Mouse (Mus musculus) thymus, postnatal 25 days (tissue): ENCODE measurements at regions not wholly inside any gene's neighbourhood (a gene's known extent, or its start where the extent isn't known, plus 50 kb on each side); places are given as distances from the start of the nearest gene placed in this dataset.
A peak's percentile ranks its signal among the peaks of the same experiment; 100 is the strongest.

Experiments used
- DNase-seq: peaks from one replicate; pipeline ENCODE4 v3.0.0; 2022

GRCm38 (mm10) chr9:118327904-118328303, 150.1 kb upstream of the Eomes start:
- no peak for DNase-seq

DNA sequence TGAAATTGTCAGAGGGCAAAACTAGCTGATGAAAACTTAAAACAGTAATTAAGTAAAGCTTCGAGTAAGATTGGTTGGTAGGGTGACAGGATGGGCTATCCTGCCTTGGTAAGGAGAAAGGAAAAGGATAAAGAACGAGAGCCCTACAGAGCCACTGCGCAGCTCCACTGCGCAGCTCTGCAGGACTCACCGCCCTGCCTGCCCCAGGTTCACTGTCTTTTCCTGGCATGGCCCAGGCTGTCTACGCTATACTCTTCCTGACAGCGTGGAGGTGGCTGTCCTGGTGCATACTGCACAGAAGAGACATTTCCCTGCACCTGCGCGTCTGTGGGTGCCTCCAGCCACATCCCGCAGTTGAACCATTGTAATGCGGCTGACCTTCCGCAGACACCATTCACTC, 136.6 kb upstream of the Eomes start:
- DNase-seq: no peak

- no peak for DNase-seq
Measured at GRCm38 (mm10) chr9:118354911-118355310, 123.1 kb upstream of the Eomes start.

DNA sequence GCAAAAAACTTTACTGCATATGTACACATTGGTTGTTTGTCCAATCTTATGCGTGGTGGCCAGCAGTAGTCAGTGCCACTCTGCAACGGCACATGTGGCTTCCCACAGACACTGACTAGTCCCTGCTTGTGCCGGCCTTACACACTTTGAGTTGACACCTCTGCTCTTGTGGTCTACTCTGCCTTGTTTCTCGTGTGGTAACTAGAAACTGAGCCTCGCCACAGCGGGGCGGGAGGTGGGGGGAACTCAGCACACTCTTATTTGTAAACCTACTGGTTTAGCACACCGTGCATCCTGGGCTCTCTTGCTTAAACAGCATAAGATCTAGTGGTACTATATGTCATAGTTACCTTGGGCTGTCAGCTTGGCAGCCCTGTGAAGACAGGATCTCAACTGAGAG, 120.6 kb upstream of the Eomes start:
- no peak for DNase-seq

GRCm38 (mm10) chr9:118363929-118364328, 114.1 kb upstream of the Eomes start:
- DNase-seq: no peak

GRCm38 (mm10) chr9:118365431-118365830, 112.6 kb upstream of the Eomes start:
- no peak for DNase-seq

GRCm38 (mm10) chr9:118367314-118367713, 110.7 kb upstream of the Eomes start:
- no peak for DNase-seq

DNA sequence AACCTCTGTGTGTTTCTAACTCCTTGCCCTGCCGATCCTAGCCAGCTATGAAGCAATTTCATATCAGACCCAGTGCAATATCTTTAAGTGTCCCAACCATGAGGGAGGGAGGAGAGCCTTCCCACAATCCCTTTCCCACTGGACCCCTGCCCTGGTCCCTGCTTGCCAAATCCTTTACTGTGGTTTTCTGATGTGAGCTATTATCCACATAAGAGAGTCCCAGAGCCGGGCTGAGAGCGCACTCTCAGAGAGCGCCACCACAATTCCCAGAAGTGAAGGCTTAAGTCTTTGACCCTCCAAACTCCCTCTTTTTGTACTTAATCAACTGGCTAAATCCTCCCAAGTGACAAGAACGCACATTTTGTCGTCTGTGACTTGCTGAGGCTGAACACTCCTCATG, 107.4 kb upstream of the Eomes start:
- no peak for DNase-seq

GRCm38 (mm10) chr9:118374680-118375079, 103.3 kb upstream of the Eomes start:
- no peak for DNase-seq

DNA sequence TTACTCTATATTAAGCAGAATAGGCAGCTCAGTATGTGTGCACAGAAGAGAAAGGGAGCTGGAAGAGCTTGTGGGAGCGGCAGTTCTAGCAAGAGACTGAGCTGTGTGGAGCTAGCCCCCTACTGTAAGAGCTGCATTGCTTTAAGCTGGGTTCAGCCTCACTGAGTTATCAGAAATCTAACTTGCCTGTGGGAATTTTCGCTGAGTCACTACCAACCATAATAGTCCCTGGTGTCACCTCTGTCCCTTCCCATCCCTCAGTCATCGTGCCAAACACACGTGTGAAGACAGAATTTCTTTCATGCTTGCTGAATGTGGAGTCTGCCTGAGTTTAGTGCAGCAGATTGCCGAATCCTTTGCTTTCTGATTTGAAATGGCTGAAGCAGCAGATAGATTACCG, 99.0 kb upstream of the Eomes start:
- no peak for DNase-seq

GRCm38 (mm10) chr9:118382532-118382931, 95.5 kb upstream of the Eomes start:
- DNase-seq: no peak

DNA sequence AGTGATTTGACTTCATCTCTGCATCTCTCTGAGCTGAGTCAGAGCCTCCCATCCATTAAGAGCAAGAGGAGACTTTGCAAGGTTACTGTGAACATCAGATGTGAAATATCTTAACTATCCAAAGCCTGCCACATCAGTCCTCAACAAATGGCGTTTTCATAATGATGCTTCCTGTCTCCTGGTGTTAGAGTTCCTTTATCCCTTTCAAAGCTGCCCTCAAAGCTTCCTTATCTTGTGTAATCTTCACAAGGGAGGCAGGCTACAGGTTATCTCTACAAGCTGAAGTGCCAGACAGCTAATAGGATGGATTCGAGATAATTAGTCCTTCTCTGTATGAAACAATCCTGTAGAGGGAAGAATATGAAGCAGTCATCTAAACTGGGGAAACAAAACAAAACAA, 93.4 kb upstream of the Eomes start:
- no peak for DNase-seq

GRCm38 (mm10) chr9:118387631-118388030, 90.4 kb upstream of the Eomes start:
- DNase-seq: peak; percentile 41

DNA sequence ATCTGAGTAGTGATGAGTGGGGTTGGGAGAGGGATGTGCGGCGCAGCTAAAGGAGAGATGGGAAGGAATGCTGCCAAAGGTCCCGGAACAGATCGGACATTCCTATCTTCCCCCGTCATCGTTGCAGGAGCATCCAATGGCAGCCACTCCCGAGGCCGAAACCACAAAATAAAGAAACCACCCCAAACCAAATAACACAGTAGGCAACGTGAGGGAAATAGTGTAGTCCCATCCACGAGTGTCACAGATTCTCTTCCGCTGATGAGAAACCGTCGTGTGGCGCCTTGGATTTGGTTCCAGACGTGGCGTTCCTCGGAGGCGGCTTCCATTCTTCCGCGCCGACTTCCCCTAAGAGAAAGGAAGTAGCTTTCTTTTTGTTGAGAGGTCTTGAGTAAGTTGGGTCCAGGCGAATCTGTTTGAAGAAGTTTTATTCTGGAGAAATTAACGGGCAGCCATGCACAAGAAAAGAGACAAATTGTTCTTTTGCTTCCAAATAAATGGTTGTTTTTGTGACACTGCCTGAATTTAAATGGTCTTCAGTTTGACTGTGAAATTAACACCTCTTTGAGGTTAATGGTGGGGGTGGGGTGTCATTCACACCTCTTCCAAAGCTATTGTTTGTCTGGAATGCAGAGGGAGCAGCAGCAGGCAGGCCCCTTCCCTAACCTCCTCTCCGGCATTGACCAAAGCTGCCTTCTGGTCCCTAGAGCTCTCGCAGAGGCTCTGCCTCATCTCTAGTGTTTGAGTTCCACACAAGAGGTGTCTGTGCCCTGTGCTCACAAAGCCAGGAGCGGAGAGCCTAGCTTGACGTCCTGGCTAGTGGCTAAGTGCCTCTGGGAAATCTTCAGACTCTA, 88.3 kb upstream of the Eomes start:
- DNase-seq: no peak

DNA sequence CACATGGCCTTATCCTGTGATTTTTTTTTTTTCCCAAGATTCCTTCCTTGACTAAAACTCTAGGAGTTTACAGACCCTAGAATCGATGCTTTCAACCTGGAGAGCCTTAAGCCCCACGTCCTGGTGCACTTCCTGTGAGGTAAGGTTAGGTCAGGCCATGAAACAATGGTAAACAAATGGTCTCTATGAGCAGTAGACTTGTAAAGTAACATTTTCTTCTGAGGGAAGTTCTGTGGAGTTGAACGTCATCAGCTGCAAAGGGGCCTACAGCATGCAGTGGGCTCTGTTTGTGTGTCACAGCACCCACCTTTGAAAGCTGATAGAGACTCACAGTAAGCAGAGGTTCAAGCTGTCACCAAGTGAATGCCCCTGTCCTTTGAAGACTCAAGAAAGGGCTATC, 87.3 kb upstream of the Eomes start:
- no peak for DNase-seq

- no peak for DNase-seq
Measured at GRCm38 (mm10) chr9:118391715-118392114, 86.3 kb upstream of the Eomes start.

DNA sequence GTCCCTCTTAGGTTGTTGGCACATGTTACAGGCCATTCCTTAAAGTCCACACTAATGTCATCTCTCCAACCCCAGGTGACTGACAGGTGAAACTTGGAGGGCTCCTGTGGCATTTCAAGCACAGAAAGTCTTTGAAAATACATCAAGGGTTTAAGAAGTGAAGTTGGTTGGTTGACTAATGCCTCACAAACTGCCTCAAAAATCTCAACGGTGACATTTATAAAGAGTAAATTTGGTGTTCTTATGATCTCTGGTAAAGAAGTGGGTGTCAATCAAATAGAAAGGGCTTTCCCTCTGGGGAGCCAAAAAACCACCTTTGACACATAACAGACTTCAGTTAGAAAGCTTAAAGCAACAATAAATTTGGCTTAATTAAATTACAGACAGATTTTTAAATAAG, 85.2 kb upstream of the Eomes start:
- no peak for DNase-seq

DNA sequence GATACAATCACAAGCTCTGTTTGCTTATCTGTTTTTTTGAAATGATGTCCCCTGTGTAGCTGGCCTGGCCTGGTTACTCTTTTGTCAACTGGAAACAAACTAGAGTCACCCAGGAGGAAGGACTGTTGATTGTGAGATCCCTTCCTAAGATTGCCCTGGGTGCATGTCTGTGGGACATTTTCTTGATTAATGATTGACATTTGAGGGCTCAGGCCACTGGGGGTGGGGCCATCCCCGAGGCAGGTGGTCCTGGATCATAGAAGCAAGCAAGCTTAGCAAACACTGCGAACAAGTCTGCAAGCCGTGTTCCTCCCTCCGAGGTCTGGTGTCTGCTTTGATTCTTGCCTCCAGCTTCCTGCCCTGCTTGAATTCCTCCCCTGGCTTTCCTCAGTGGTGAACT, 84.4 kb upstream of the Eomes start:
- no peak for DNase-seq

DNA sequence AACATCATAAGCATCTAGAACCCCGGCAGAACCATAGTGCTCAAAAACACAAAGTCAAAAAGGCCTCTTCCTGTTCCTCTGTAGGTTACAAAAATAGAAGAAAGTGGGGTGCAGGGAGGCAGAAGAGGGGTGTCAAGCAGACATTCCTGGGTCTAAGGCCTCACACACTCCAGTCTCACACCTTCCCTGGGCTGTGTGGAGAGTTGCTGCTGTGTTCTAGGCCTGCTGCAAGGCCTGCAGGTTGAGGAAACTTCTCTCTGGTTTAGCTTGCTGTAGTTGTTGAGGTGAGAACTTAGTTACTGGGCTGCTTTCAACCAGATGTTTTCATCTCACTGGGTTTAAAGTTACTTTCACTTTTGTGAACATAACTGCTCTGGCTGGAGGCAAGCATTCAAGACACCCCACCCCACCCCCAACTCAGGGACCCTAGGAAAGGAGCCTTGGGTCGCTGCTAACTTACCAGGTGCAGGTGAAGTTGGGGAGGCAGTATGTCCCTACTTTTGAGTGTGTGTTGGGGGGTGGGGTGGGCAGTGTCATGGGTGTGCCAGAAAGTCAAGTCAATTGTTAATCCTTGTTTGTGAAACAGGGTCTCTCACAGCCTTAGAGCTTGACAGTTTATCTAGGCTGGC, 81.5 kb upstream of the Eomes start:
- peak; percentile 79 for DNase-seq

GRCm38 (mm10) chr9:118400520-118400919, 77.5 kb upstream of the Eomes start:
- peak; percentile 46 for DNase-seq

DNA sequence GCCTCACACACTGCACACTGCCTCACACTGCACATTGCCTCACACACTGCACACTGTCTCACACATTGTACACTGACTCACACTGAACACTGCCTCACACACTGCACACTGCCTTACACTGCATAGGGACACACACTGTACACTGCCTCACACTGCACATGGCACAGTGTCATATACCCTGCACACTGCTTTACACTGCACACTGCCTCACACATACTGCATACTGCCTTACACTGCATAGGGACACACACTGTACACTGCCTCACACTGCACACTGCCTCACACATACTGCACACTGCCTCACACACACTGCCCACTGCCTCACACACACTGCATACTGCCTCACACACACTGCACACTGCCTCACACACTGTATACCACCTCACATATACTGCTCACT, 76.8 kb upstream of the Eomes start:
- no peak for DNase-seq

DNA sequence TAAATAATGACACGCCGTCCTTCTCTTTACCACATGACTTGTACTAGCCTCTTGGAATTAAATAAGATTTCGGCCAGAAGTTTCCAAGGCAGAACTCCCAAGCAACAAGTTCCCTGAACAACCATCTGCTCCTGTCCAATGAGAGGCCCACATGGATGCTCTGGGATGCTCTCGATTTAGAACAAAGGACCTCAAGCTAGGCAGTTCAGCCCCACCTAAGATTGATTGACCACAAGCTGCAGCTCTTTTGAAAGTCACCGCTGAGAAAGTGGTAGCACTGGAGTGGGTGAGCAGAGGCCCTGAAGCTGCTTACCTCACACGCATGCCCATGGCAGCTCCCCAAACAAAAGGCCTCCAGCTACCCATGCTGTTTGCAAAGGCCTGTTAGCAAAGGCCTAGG, 73.1 kb upstream of the Eomes start:
- DNase-seq: no peak

DNA sequence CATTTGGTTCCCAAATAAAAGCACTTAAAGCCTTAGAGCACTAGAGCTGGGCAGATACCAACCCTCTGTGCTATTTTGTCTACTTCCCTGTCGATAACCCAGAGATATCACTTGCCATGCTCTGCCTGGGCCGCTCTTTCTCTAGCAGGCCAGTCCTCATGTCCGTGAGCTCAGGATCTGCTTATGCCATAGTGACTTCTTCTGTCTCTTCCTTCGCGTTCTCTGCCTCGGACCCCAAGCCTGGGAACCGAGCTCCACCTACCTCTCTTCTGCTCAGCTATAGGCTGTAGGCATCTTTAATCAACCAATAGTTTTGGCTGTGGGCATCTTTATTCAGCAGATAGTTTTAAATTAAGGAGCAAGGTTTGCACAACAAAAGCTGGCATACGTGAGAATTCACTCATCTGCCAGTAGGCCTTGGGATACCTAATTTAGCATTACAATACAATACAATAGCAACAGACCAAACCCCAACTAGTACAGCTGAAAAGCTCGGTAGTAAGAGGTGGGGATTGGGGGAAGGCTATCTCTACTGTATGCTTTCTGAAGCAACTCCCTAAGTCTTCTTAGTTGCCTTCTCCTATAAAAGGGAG, 72.0 kb upstream of the Eomes start:
- DNase-seq: no peak

DNA sequence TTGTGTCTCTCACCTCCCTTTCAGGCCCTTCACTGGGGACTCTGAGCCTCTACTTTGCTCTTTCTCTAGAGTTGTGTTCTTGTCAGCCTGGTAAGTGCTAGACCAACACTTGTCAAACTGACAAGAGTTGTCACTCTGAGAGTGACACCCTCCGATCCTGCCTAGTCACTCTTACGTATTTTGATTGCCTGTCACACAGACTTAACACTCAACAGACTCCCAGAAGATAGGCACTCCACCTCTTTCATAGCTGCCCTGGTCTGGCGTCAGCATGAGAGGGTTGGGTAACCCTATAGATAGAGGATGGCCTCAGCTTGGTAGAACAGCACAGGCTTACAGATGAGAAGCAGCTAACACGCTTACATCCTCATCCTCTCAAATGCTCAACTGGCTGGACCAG, 62.0 kb upstream of the Eomes start:
- DNase-seq: no peak
